Mouse (Mus musculus) hindbrain, embryonic 15.5 days (tissue): ENCODE data around the gene Dvl1. TPM values are rescaled to one million over a fixed set of nuclear protein-coding genes. Genes with fewer than 3 reads are reported as not detected.

ENCODE experiments used
- ATAC-seq: fragments of 200-750 bp; cut with Nextera tagmentation; 2 replicates; pipeline ENCODE4 v1.8.0; 2017; ENCODE audit warnings: low read depth, moderate number of reproducible peaks, moderate TSS enrichment; ENCODE audit not compliant: low FRiP score
- H3K27ac ChIP-seq: fragments of 300-500 bp; sonication (generic); replicated peaks from 2 replicates; pipeline ENCODE4 v1.5.1; 2015; ENCODE audit warnings: mild to moderate bottlenecking, inconsistent platforms
- H3K27me3 ChIP-seq: fragments of 300-500 bp; sonication (generic); 2 replicates; pipeline ENCODE4 v1.6.1; 2015; ENCODE audit warnings: control low read depth, inconsistent platforms
- H3K36me3 ChIP-seq: fragments of 300-500 bp; sonication (generic); 2 replicates; pipeline ENCODE4 v1.6.1; 2015; ENCODE audit warnings: control low read depth, inconsistent platforms
- H3K4me1 ChIP-seq: fragments of 300-500 bp; sonication (generic); replicated peaks from 2 replicates; pipeline ENCODE4 v1.6.1; 2015; ENCODE audit warnings: control low read depth, inconsistent platforms
- H3K4me2 ChIP-seq: fragments of 300-500 bp; sonication (generic); 2 replicates; pipeline ENCODE4 v1.6.1; 2015; ENCODE audit warnings: moderate library complexity, mild to moderate bottlenecking, inconsistent platforms
- H3K4me3 ChIP-seq: fragments of 300-500 bp; sonication (generic); 2 replicates; pipeline ENCODE4 v1.5.1; 2015; ENCODE audit warnings: mild to moderate bottlenecking, inconsistent platforms
- H3K9ac ChIP-seq: fragments of 300-500 bp; sonication (generic); 2 replicates; pipeline ENCODE4 v1.6.1; 2015; ENCODE audit warnings: inconsistent platforms
- H3K9me3 ChIP-seq: fragments of 300-500 bp; sonication (generic); 2 replicates; pipeline ENCODE4 v1.6.1; 2016; ENCODE audit warnings: control low read depth, inconsistent platforms
- WGBS: fragments of 180-500 bp; shearing (Covaris S2); methylation state at CpG from one replicate; pipeline ENCODE4 v1.1.7; 2015; 5-methylcytosine and 5-hydroxymethylcytosine counted together
- polyA plus RNA-seq: library from polyadenylated mRNA; unstranded; fragments of >200 nt; fragmentation: Nextera tagmentation; extraction: Ambion mirVana; gene quantifications from 2 replicates; pipeline ENCODE4 v1.2.1, GENCODE M21; 2015

The Dvl1 gene
- polyA plus RNA-seq, 1 experiment from 2014 or later = 32.8 TPM

- Histone ChIP-seq H3K4me1 (peaks cover 24% of the 10 kb centered on the region), H3K27ac (peak overlapping the region; percentile 92; the same call in 1 of the 2 replicates), H3K9ac (no peak overlapping the region; the same call in 1 of the 2 replicates), H3K4me2 (peak overlapping the region; percentile 75), H3K27me3 (no peaks in the 10 kb centered on the region), H3K9me3 (no peaks in the 10 kb centered on the region), H3K36me3 (peaks cover 16% of the 10 kb centered on the region), H3K4me3 (peak overlapping the region; percentile 85)
- WGBS = 58% methylated on average over 8 of the region's 8 CpGs
- no peak for ATAC-seq
Measured at GRCm38 (mm10) chr4:155830596-155830995, 16.6 kb upstream of the Dvl1 start.

GRCm38 (mm10) chr4:155831205-155831766, 15.9 kb upstream of the Dvl1 start, which contains the start of gene Aurkaip1:
Gene Aurkaip1, plus strand, starts transcription at chr4:155831272.
- under 1% methylated on average over 49 of the region's 49 CpGs for WGBS
- no peaks in the 10 kb centered on the region for H3K9me3 ChIP-seq
- ATAC-seq = peak; percentile 94
- peaks cover 24% of the 10 kb centered on the region for H3K4me1 ChIP-seq
- peak within 1 kb of the TSS; percentile 85 for H3K4me3 ChIP-seq
- peak within 1 kb of the TSS; percentile 92 for H3K27ac ChIP-seq
- H3K9ac ChIP-seq = peak within 1 kb of the TSS; percentile 86
- peaks cover 14% of the 10 kb centered on the region for H3K36me3 ChIP-seq
- peak within 1 kb of the TSS; percentile 75 for H3K4me2 ChIP-seq
- no peaks in the 10 kb centered on the region for H3K27me3 ChIP-seq

- Histone ChIP-seq H3K9ac (peak overlapping the region; percentile 86), H3K4me1 (peaks cover 24% of the 10 kb centered on the region), H3K4me3 (peak overlapping the region; percentile 85), H3K36me3 (peaks cover 10% of the 10 kb centered on the region), H3K9me3 (no peaks in the 10 kb centered on the region), H3K4me2 (peak overlapping the region; percentile 75), H3K27me3 (no peaks in the 10 kb centered on the region), H3K27ac (peak overlapping the region; percentile 92)
- WGBS = 2% methylated on average over 25 of the region's 25 CpGs
- ATAC-seq = peak; percentile 47
Measured at GRCm38 (mm10) chr4:155831831-155832230, 15.4 kb upstream of the Dvl1 start.

- Histone ChIP-seq H3K27ac (no peak overlapping the region), H3K9me3 (no peaks in the 10 kb centered on the region), H3K4me1 (peaks cover 24% of the 10 kb centered on the region), H3K36me3 (peaks cover 5% of the 10 kb centered on the region), H3K27me3 (no peaks in the 10 kb centered on the region), H3K9ac (peak overlapping the region; percentile 86), H3K4me3 (peak overlapping the region; percentile 85), H3K4me2 (peak overlapping the region; percentile 75)
- WGBS = 59% methylated on average over 10 of the region's 10 CpGs
- ATAC-seq = no peak
Measured at GRCm38 (mm10) chr4:155832321-155832720, 14.9 kb upstream of the Dvl1 start.

- Histone ChIP-seq H3K36me3 (no peaks in the 10 kb centered on the region), H3K4me2 (no peak overlapping the region), H3K27ac (no peak overlapping the region), H3K9ac (no peak overlapping the region), H3K9me3 (no peaks in the 10 kb centered on the region), H3K27me3 (no peaks in the 10 kb centered on the region), H3K4me3 (no peak overlapping the region), H3K4me1 (peaks cover 24% of the 10 kb centered on the region)
- no peak for ATAC-seq
- WGBS = 96% methylated on average over 4 of the region's 4 CpGs
Measured at GRCm38 (mm10) chr4:155833234-155833633, 14.0 kb upstream of the Dvl1 start.

GRCm38 (mm10) chr4:155833836-155834235, 13.4 kb upstream of the Dvl1 start:
- 23% methylated on average over 2 of the region's 2 CpGs for WGBS
- peaks cover 24% of the 10 kb centered on the region for H3K4me1 ChIP-seq
- no peaks in the 10 kb centered on the region for H3K27me3 ChIP-seq
- peak overlapping the region; percentile 61 for H3K27ac ChIP-seq
- no peaks in the 10 kb centered on the region for H3K9me3 ChIP-seq
- peak; percentile 12; the same call in 1 of the 2 replicates for ATAC-seq
- no peak overlapping the region for H3K9ac ChIP-seq
- H3K36me3 ChIP-seq = no peaks in the 10 kb centered on the region
- no peak overlapping the region for H3K4me2 ChIP-seq
- peak overlapping the region; percentile 5 for H3K4me3 ChIP-seq

GRCm38 (mm10) chr4:155837404-155838010, 9.7 kb upstream of the Dvl1 start:
- no peaks in the 10 kb centered on the region for H3K36me3 ChIP-seq
- no peak overlapping the region for H3K9ac ChIP-seq
- ATAC-seq = no peak
- no peak overlapping the region for H3K4me2 ChIP-seq
- peaks cover 33% of the 10 kb centered on the region for H3K4me1 ChIP-seq
- WGBS = 85% methylated on average over 11 of the region's 11 CpGs
- H3K27ac ChIP-seq = no peak overlapping the region
- no peak overlapping the region for H3K4me3 ChIP-seq
- H3K27me3 ChIP-seq = peaks cover 6% of the 10 kb centered on the region
- no peaks in the 10 kb centered on the region for H3K9me3 ChIP-seq

GRCm38 (mm10) chr4:155838187-155839153, 8.7 kb upstream of the Dvl1 start:
- no peak overlapping the region; the same call in 1 of the 2 replicates for H3K27ac ChIP-seq
- WGBS = 65% methylated on average over 8 of the region's 8 CpGs
- ATAC-seq = no peak

GRCm38 (mm10) chr4:155839483-155839910, 7.7 kb upstream of the Dvl1 start, which contains the start of gene Mxra8:
Gene Mxra8, plus strand, starts transcription at chr4:155839680.
- H3K36me3 ChIP-seq = no peaks in the 10 kb centered on the region
- no peaks in the 10 kb centered on the region for H3K9me3 ChIP-seq
- WGBS = 3% methylated on average over 16 of the region's 16 CpGs
- peak; percentile 55 for ATAC-seq
- peaks cover 14% of the 10 kb centered on the region for H3K4me1 ChIP-seq
- H3K27me3 ChIP-seq = peaks cover 6% of the 10 kb centered on the region
- H3K4me3 ChIP-seq = peak within 1 kb of the TSS; percentile 21
- 0 out of 2 replicates have a peak within 1 kb of the TSS, but pooled peaks have one; percentile 17 for H3K9ac ChIP-seq
- peak within 1 kb of the TSS; percentile 52 for H3K4me2 ChIP-seq
- H3K27ac ChIP-seq = peak within 1 kb of the TSS; percentile 6; the same call in 1 of the 2 replicates

More at GRCm38 (mm10) chr4:155838187-155839153, 8.7 kb upstream of the Dvl1 start:
- H3K9ac ChIP-seq = no peak overlapping the region
- no peaks in the 10 kb centered on the region for H3K9me3 ChIP-seq
- no peak overlapping the region for H3K4me2 ChIP-seq
- peaks cover 6% of the 10 kb centered on the region for H3K27me3 ChIP-seq
- H3K4me1 ChIP-seq = peaks cover 23% of the 10 kb centered on the region
- no peaks in the 10 kb centered on the region for H3K36me3 ChIP-seq
- no peak overlapping the region for H3K4me3 ChIP-seq

GRCm38 (mm10) chr4:155840076-155841002, 6.9 kb upstream of the Dvl1 start:
- no peaks in the 10 kb centered on the region for H3K9me3 ChIP-seq
- WGBS = 8% methylated on average over 8 of the region's 8 CpGs
- 0 out of 2 replicates have a peak overlapping the region, but pooled peaks have one; percentile 6 for H3K27ac ChIP-seq
- no peak for ATAC-seq
- H3K36me3 ChIP-seq = no peaks in the 10 kb centered on the region
- peaks cover 6% of the 10 kb centered on the region for H3K27me3 ChIP-seq
- peak overlapping the region; percentile 21 for H3K4me3 ChIP-seq
- 0 out of 2 replicates have a peak overlapping the region, but pooled peaks have one; percentile 17 for H3K9ac ChIP-seq
- peaks cover 14% of the 10 kb centered on the region for H3K4me1 ChIP-seq
- peak overlapping the region; percentile 52 for H3K4me2 ChIP-seq
